ENCODE assay signal across 8 mouse cellular contexts in genomic region chr16:22807468-22808070, GRCm38 (mm10). TPM values are rescaled to one million over a fixed set of nuclear protein-coding genes. Genes with fewer than 3 reads are reported as not detected.
DNase-seq lines count a peak whose midpoint lies in the region; ATAC-seq and TF ChIP-seq lines count a peak whose summit lies in the region.

No protein-coding gene starts in this region.

- TF ChIP-seq POLR2A in heart, adult 2 months (IDR thresholded peaks at IDR 0.05; ENCODE audit: insufficient read depth, low read depth, low read length): no peak
- no peak for TF ChIP-seq POLR2A in brain, embryonic 14.5 days (IDR thresholded peaks at IDR 0.05; ENCODE audit: borderline replicate concordance, extremely low read depth, insufficient read depth, insufficient read length, poor library complexity, severe bottlenecking)

- no peaks in the 10 kb centered on the region for H3K27me3 ChIP-seq in heart, adult 2 months (ENCODE audit: control insufficient read depth, insufficient read depth, low read length)
- H3K27me3 ChIP-seq in hindbrain, embryonic 15.5 days: peaks cover 34% of the 10 kb centered on the region
- H3K27me3 ChIP-seq in midbrain, embryonic 10.5 days (ENCODE audit: low read depth, poor library complexity, severe bottlenecking): peaks cover 62% of the 10 kb centered on the region

- intact Hi-C loops in heart, adult 2 months (cut with DNase I): loop anchor here (1.0 kb wide), 2 partner anchors 242 to 505 kb away; no protein-coding TSS in a partner anchor
- intact Hi-C loops in heart, postnatal 25 days (cut with DNase I): loop anchor here (1.0 to 5.0 kb wide), 3 partner anchors 243 to 505 kb away; partner anchors contain the start of gene Etv5
- intact Hi-C loops in left cerebral cortex, postnatal 4 days (cut with DNase I): loop anchor here (5.0 kb wide), 1 partner anchor 495 kb away; no protein-coding TSS in a partner anchor

- peak; percentile 74 for TF ChIP-seq CTCF in heart, adult 2 months (IDR thresholded peaks at IDR 0.05)
- TF ChIP-seq CTCF in brain, embryonic 14.5 days (IDR thresholded peaks at IDR 0.05; ENCODE audit: borderline replicate concordance, extremely low read depth, insufficient read depth, insufficient read length): peak; percentile 74

- no peaks in the 10 kb centered on the region for H3K9me3 ChIP-seq in hindbrain, embryonic 15.5 days
- H3K9me3 ChIP-seq in midbrain, embryonic 10.5 days (replicated peaks): no peaks in the 10 kb centered on the region

- peaks cover 2% of the 10 kb centered on the region for H3K4me1 ChIP-seq in heart, adult 2 months (ENCODE audit: control insufficient read depth, insufficient read depth, low read length)
- H3K4me1 ChIP-seq in hindbrain, embryonic 15.5 days (replicated peaks): peaks cover 4% of the 10 kb centered on the region; the same call in 1 of the 2 replicates
- H3K4me1 ChIP-seq in midbrain, embryonic 10.5 days: no peaks in the 10 kb centered on the region

- H3K4me2 ChIP-seq in hindbrain, embryonic 15.5 days: peak overlapping the region; percentile 52

- DNase-seq in heart, adult 2 months: peak; percentile 13 to 46
- no peak for DNase-seq in heart, postnatal 25 days (ENCODE audit: low spot score)
- DNase-seq in brain, embryonic 14.5 days (ENCODE audit: low read depth): peak; percentile 79
- DNase-seq in fat pad, adult 2 months (ENCODE audit: extremely low read depth, low read depth, low spot score): peak; percentile 10
- DNase-seq in left cerebral cortex, postnatal 4 days: peak; percentile 60
- DNase-seq in midbrain, embryonic 10.5 days (ENCODE audit: low spot score): peak; percentile 43
- peak; percentile 21 to 68 for DNase-seq in spleen, postnatal 10 days (ENCODE audit: low spot score in 2 of 2)

- 0 out of 2 replicates have a peak, but pooled peaks have one; percentile 63 for ATAC-seq in hindbrain, embryonic 15.5 days (ENCODE audit: low FRiP score, low read depth)

- no peak for TF ChIP-seq EP300 in heart, adult 2 months (IDR thresholded peaks at IDR 0.05; ENCODE audit: insufficient read depth, low read depth, low read length)

- H3K4me3 ChIP-seq in heart, adult 2 months: no peak overlapping the region
- H3K4me3 ChIP-seq in hindbrain, embryonic 15.5 days: peak overlapping the region; percentile 16; the same call in 1 of the 2 replicates
- H3K4me3 ChIP-seq in midbrain, embryonic 10.5 days: no peak overlapping the region

- no peak overlapping the region for H3K9ac ChIP-seq in heart, adult 2 months (ENCODE audit: low read depth, low read length)
- H3K9ac ChIP-seq in hindbrain, embryonic 15.5 days: no peak overlapping the region

- H3K27ac ChIP-seq in heart, adult 2 months: no peak overlapping the region
- H3K27ac ChIP-seq in hindbrain, embryonic 15.5 days (replicated peaks): no peak overlapping the region
- H3K27ac ChIP-seq in midbrain, embryonic 10.5 days (replicated peaks): no peak overlapping the region

- H3K79me2 ChIP-seq in heart, adult 2 months (replicated peaks; ENCODE audit: control insufficient read depth, insufficient read depth, low read length): no peaks in the 10 kb centered on the region

- 8% methylated on average over 17 of the region's 17 CpGs for WGBS in heart, adult 2 months
- 13% methylated on average over 17 of the region's 17 CpGs for whole genome bisulfite sequencing in hindbrain, embryonic 15.5 days
- 17% methylated on average over 17 of the region's 17 CpGs for WGBS in midbrain, embryonic 10.5 days

- no peaks in the 10 kb centered on the region for H3K36me3 ChIP-seq in heart, adult 2 months (ENCODE audit: control insufficient read depth, insufficient read depth, low read length)
- no peaks in the 10 kb centered on the region for H3K36me3 ChIP-seq in hindbrain, embryonic 15.5 days
- no peaks in the 10 kb centered on the region for H3K36me3 ChIP-seq in midbrain, embryonic 10.5 days

RNA-seq across cellular contexts. Expression of gene Crygs, which starts 3.8 kb away (rescaled TPM):
- not detected for total RNA-seq in heart, adult 2 months (2021)
- polyA plus RNA-seq in heart, adult 2 months (2012; rRNA removed): not detected in 2 replicates
- total RNA-seq in heart, postnatal 25 days (2021): not detected
- polyA plus RNA-seq in brain, embryonic 14.5 days (2012; rRNA removed): not detected in 2 replicates
- polyA plus RNA-seq in hindbrain, embryonic 15.5 days (2015; fragmentation: Nextera tagmentation; extraction: Ambion mirVana): not detected in 2 replicates
- total RNA-seq in left cerebral cortex, postnatal 4 days (2021): not detected
- polyA plus RNA-seq in midbrain, embryonic 10.5 days (2016; fragmentation: Nextera tagmentation; extraction: Ambion mirVana): 0.16 and 0.22 TPM in 2 replicates

RNA-seq across cellular contexts. Expression of gene Tbccd1, which starts 49.9 kb away (rescaled TPM):
- total RNA-seq in heart, adult 2 months (2021): 10 to 100 TPM; 12.7 to 12.8 TPM
- 10.3 and 16.1 TPM in 2 replicates for polyA plus RNA-seq in heart, adult 2 months (2012; rRNA removed)
- 10 to 100 TPM; 11.1 to 13.4 TPM for total RNA-seq in heart, postnatal 25 days (2021)
- 18.8 and 22.0 TPM in 2 replicates for polyA plus RNA-seq in brain, embryonic 14.5 days (2012; rRNA removed)
- 19.6 and 24.8 TPM in 2 replicates for polyA plus RNA-seq in hindbrain, embryonic 15.5 days (2015; fragmentation: Nextera tagmentation; extraction: Ambion mirVana)
- 10 to 100 TPM; 10.9 to 11.8 TPM for total RNA-seq in left cerebral cortex, postnatal 4 days (2021)
- 34.8 and 39.1 TPM in 2 replicates for polyA plus RNA-seq in midbrain, embryonic 10.5 days (2016; fragmentation: Nextera tagmentation; extraction: Ambion mirVana)

RNA-seq across cellular contexts. Expression of gene Dnajb11, which starts 50.1 kb away (rescaled TPM):
- 10 to 100 TPM; 59.5 to 68.5 TPM for total RNA-seq in heart, adult 2 months (2021)
- 13.0 and 19.3 TPM in 2 replicates for polyA plus RNA-seq in heart, adult 2 months (2012; rRNA removed)
- total RNA-seq in heart, postnatal 25 days (2021): 10 to 100 TPM; 54.0 to 65.7 TPM
- 33.3 and 41.4 TPM in 2 replicates for polyA plus RNA-seq in brain, embryonic 14.5 days (2012; rRNA removed)
- polyA plus RNA-seq in hindbrain, embryonic 15.5 days (2015; fragmentation: Nextera tagmentation; extraction: Ambion mirVana): 100 and 103 TPM in 2 replicates
- total RNA-seq in left cerebral cortex, postnatal 4 days (2021): 10 to 100 TPM; 59.3 to 61.4 TPM
- polyA plus RNA-seq in midbrain, embryonic 10.5 days (2016; fragmentation: Nextera tagmentation; extraction: Ambion mirVana): 86.7 and 100 TPM in 2 replicates
